Mouse (Mus musculus): ENCODE measurements around the gene Maip1.

DNA sequence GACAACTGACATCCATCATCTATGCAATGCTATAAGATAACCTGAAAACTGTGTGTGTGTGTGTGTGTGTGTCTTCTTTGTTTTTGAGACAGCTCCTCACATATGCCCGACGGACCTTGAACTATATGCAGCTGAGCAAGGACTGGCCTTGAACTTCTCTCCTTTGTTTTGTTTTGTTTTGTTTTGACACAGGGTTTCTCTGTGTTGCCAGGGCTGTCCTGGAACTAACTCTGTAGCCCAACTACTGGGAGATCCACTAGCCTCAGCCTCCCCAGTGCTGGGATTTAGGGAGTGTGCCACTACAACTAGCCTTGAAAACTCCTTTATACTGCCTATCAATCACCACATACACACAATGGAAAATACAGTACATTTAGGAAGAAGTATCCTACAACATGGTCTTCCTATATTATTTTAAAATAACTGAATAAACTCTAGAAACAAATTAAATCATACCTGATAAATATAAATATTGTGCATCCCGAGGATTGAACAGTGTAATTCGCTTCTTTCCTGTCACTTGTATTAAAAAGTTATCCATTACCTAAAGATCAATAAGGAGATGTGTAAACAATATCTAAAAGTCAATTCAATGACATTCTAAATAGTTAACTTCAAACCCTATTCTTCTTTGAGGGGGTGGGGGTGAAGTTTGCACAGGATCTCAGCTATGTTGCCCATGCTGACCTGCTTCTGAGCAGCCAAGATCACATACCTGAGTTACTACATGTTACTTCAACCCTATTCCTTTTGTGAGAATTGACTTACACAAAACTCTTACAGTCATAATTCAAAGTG lies 14.9 kb upstream of the Maip1 start:
- no peak for TF ChIP-seq ZC3H11A (IDR thresholded peaks at IDR 0.05; ENCODE audit: borderline replicate concordance, low read depth, low read length)
- no peak for TF ChIP-seq ZNF384 (IDR thresholded peaks at IDR 0.05; ENCODE audit: low read depth, low read length)

Measured in ES-E14 (cell line).